Mouse (Mus musculus) testis, adult 2 months (tissue): ENCODE data around the gene Cd300e. TPM values are rescaled to one million over a fixed set of nuclear protein-coding genes. Genes with fewer than 3 reads are reported as not detected.

Source experiments
- H3K27ac ChIP-seq: fragments of 200-500 bp; 2 replicates; pipeline ENCODE4 v1.5.1; 2012; ENCODE audit warnings: low read depth, low read length; ENCODE audit not compliant: control insufficient read depth, insufficient read depth
- H3K27me3 ChIP-seq: fragments of 200-500 bp; 2 replicates; pipeline ENCODE4 v1.6.1; 2012; ENCODE audit warnings: mild to moderate bottlenecking, low read length, moderate library complexity; ENCODE audit not compliant: control insufficient read depth, insufficient read depth
- H3K36me3 ChIP-seq: fragments of 200-500 bp; 2 replicates; pipeline ENCODE4 v1.6.1; 2012; ENCODE audit warnings: mild to moderate bottlenecking, low read length; ENCODE audit not compliant: control insufficient read depth, insufficient read depth
- H3K4me1 ChIP-seq: fragments of 200-500 bp; 2 replicates; pipeline ENCODE4 v1.6.1; 2012; ENCODE audit warnings: low read length; ENCODE audit not compliant: control insufficient read depth, insufficient read depth
- H3K4me3 ChIP-seq: fragments of 200-500 bp; 2 replicates; pipeline ENCODE4 v1.5.1; 2012; ENCODE audit warnings: low read depth, mild to moderate bottlenecking, low read length, moderate library complexity, mixed read lengths; ENCODE audit not compliant: control insufficient read depth
- CTCF ChIP-seq: fragments of 200-500 bp; IDR thresholded peaks from 2 replicates; pipeline ENCODE4 v1.5.1; 2012; ENCODE audit warnings: low read depth, mild to moderate bottlenecking, inconsistent platforms, low read length, moderate library complexity; ENCODE audit not compliant: control insufficient read depth, insufficient read depth, insufficient replicate concordance
- POLR2A ChIP-seq: fragments of 200-500 bp; IDR thresholded peaks from 2 replicates; pipeline ENCODE4 v1.6.1; 2012; ENCODE audit warnings: low read depth, mild to moderate bottlenecking, inconsistent platforms, low read length, moderate library complexity; ENCODE audit not compliant: control insufficient read depth
- polyA plus RNA-seq: library from polyadenylated mRNA; depleted of rRNA; stranded (reverse); fragments of >200 nt; gene quantifications from 2 replicates; pipeline ENCODE4 v1.2.3, GENCODE M21; 2012; rRNA removed

Gene Cd300e
- polyA plus RNA-seq: not detected in 2 replicates

DNA sequence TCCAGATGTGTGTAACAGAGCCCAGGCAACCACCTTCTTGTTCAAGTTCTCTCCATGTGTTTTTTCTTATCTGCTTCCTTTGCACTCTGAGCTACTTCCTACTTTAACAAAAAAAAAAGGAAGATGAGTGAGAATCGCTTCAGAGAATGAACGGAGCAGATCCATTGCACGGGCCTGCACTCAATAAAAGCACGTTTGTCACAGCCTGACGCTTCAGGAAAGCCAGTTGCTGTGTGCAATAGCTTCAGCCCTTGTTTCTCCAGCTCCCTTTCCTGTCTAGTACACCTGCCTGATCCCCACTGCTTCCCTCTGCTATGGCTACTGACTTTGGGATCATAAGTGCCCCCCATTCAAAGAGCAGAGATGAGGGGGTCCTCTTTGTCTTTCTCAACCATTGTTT, at the start of gene Cd300e:
Gene Cd300e (minus strand): TSS at position 101 of the 400 bp plus-strand sequence.
- Histone ChIP-seq H3K27ac (no peak within 1 kb of the TSS), H3K36me3 (no peaks in the 10 kb centered on the region), H3K4me3 (no peak within 1 kb of the TSS), H3K27me3 (no peaks in the 10 kb centered on the region), H3K4me1 (no peaks in the 10 kb centered on the region)
- no peak for TF ChIP-seq POLR2A
- no peak for TF ChIP-seq CTCF

GRCm38 (mm10) chr11:115110271-115110670, 48.3 kb upstream of the Cd300e start:
- H3K27me3 ChIP-seq: no peaks in the 10 kb centered on the region
- H3K4me3 ChIP-seq: no peak overlapping the region
- no peak for TF ChIP-seq POLR2A
- TF ChIP-seq CTCF: no peak
- no peak overlapping the region for H3K27ac ChIP-seq
- H3K4me1 ChIP-seq: peaks cover 2% of the 10 kb centered on the region; the same call in 1 of the 2 replicates
- no peaks in the 10 kb centered on the region for H3K36me3 ChIP-seq

DNA sequence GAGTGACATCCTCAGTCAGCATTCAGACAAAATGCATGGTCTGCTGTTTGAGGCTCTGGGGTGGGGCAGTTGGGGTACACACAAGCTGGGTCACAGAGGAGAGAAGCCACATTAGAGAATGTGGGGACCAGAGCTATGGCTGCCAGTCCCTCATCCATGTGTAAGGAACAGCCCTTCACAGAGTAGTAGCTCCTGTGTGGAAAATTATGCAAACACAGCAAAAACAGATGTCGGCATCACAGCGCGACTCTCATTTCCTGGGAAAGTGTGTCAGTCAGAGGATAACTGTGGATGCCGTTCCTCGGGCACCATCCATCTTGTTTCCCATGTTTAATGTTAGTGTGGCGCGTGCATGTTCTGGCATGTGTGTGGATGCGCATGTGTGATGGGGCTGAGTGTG, 46.2 kb upstream of the Cd300e start:
- TF ChIP-seq POLR2A: no peak
- no peak for TF ChIP-seq CTCF
- Histone ChIP-seq H3K36me3 (no peaks in the 10 kb centered on the region), H3K4me1 (peaks cover 4% of the 10 kb centered on the region; the same call in 1 of the 2 replicates), H3K27me3 (no peaks in the 10 kb centered on the region), H3K4me3 (no peak overlapping the region), H3K27ac (no peak overlapping the region)

DNA sequence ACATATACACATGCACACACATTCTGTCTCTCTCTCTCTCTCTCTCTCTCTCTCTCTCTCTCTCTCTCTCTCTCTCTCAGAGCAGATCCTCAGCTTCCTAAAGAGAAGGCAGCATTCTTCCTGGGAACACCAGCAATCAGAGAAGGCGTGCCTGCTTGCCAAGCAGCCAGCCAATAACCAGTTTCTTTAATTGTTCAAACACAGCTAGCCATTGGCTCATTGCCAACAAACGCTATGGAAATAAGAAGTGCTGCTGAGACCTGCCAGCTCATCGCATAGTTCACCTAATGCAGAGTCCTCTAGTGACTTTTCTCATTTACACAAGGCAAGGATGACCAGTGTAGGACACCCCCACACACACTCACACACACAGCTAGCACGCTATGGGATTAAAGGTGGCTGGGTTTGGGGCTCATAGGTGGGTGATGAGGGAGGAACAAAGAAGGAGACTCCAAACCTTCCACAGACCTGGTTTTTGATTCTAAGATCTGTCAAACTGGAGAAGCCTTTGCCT, 45.5 kb upstream of the Cd300e start:
- Histone ChIP-seq H3K4me3 (no peak overlapping the region), H3K27ac (no peak overlapping the region), H3K27me3 (no peaks in the 10 kb centered on the region), H3K4me1 (peaks cover 4% of the 10 kb centered on the region; the same call in 1 of the 2 replicates), H3K36me3 (no peaks in the 10 kb centered on the region)
- TF ChIP-seq POLR2A (no peak), CTCF (no peak)

DNA sequence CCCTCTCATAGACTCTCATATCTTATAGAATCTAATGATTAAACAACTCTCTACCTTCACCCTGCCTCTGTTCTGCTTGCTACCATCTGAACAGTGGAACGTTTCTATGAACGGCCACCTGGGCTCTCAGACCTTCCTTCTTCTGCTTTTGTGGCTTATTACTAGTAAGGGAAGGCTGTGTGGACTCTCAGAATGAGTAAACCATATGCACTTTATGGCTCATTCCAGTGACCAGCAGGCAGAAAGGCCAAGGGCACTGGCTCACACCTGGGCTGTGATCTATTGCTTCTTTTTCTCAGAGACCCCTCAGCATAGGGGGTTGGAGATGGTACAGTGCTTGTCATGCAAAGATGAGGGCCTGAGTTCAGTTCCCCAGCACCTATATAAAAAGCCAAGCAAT, 44.7 kb upstream of the Cd300e start:
- Histone ChIP-seq H3K27me3 (no peaks in the 10 kb centered on the region), H3K36me3 (no peaks in the 10 kb centered on the region), H3K4me3 (no peak overlapping the region), H3K4me1 (peaks cover 4% of the 10 kb centered on the region; the same call in 1 of the 2 replicates), H3K27ac (no peak overlapping the region)
- TF ChIP-seq POLR2A: no peak
- TF ChIP-seq CTCF: no peak

GRCm38 (mm10) chr11:115104769-115105563, 43.0 kb upstream of the Cd300e start:
- H3K27ac ChIP-seq: no peak overlapping the region
- H3K4me1 ChIP-seq: peaks cover 4% of the 10 kb centered on the region; the same call in 1 of the 2 replicates
- TF ChIP-seq POLR2A: no peak
- TF ChIP-seq CTCF: no peak
- H3K4me3 ChIP-seq: no peak overlapping the region
- H3K27me3 ChIP-seq: no peaks in the 10 kb centered on the region
- H3K36me3 ChIP-seq: no peaks in the 10 kb centered on the region
